Mouse (Mus musculus) liver, embryonic 14.5 days (tissue): ENCODE measurements at regions not wholly inside any gene's neighbourhood (a gene's known extent, or its start where the extent isn't known, plus 50 kb on each side); places are given as distances from the start of the nearest gene placed in this dataset.

Source experiments
- ATAC-seq: fragments of 200-750 bp; cut with Nextera tagmentation; 2 replicates; pipeline ENCODE4 v1.8.0; 2017; ENCODE audit warnings: moderate number of reproducible peaks, mild to moderate bottlenecking, moderate library complexity; ENCODE audit not compliant: insufficient read depth
- DNase-seq, 3 experiments: peaks; one replicate each; pipeline ENCODE4 v3.0.0-alpha.2; 2012 to 2013; ENCODE audit warnings: low read depth in 3 of 3, low spot score in 3 of 3
- H3K27ac ChIP-seq: fragments of 300-500 bp; sonication (generic); 2 replicates; pipeline ENCODE4 v1.5.1; 2014; ENCODE audit warnings: moderate library complexity, mild to moderate bottlenecking, control low read depth, inconsistent platforms
- H3K27me3 ChIP-seq: fragments of 300-500 bp; sonication (generic); 2 replicates; pipeline ENCODE4 v1.6.1; 2014; ENCODE audit warnings: mild to moderate bottlenecking, low read length, moderate library complexity; ENCODE audit not compliant: control insufficient read depth, insufficient read depth
- H3K36me3 ChIP-seq: fragments of 300-500 bp; sonication (generic); replicated peaks from 2 replicates; pipeline ENCODE4 v1.6.1; 2014; ENCODE audit warnings: low read depth; ENCODE audit not compliant: control insufficient read depth, insufficient read depth
- H3K4me1 ChIP-seq, 2 experiments: fragments of 200-500 bp in 1 of 2; fragments of 300-500 bp in 1 of 2; sonication (generic) in 1 of 2; replicated peaks; 2 replicates each; pipeline ENCODE4 v1.6.1; 2012 to 2014; ENCODE audit warnings: antibody characterized with exemption in 1 of 2, inconsistent platforms in 1 of 2, low read length in 1 of 2; ENCODE audit not compliant: control insufficient read depth in 2 of 2, insufficient read depth in 2 of 2
- H3K4me2 ChIP-seq: fragments of 300-500 bp; sonication (generic); 2 replicates; pipeline ENCODE4 v1.6.1; 2014; ENCODE audit warnings: low read depth, mild to moderate bottlenecking, control low read depth, moderate library complexity
- H3K4me3 ChIP-seq, 2 experiments: fragments of 200-500 bp in 1 of 2; fragments of 300-500 bp in 1 of 2; sonication (generic) in 1 of 2; 2 replicates each; pipeline ENCODE4 v1.5.1; 2012 to 2014; ENCODE audit warnings: low read depth in 2 of 2, low read length in 2 of 2, mild to moderate bottlenecking in 2 of 2, control low read depth in 1 of 2, inconsistent platforms in 1 of 2, moderate library complexity in 1 of 2; ENCODE audit not compliant: insufficient read depth in 1 of 2
- H3K9ac ChIP-seq: fragments of 300-500 bp; sonication (generic); replicated peaks from 2 replicates; pipeline ENCODE4 v1.6.1; 2014; ENCODE audit warnings: mild to moderate bottlenecking, control low read depth, moderate library complexity
- H3K9me3 ChIP-seq: fragments of 300-500 bp; sonication (generic); 2 replicates; pipeline ENCODE4 v1.6.1; 2016; ENCODE audit warnings: low read length, mixed read lengths; ENCODE audit not compliant: control insufficient read depth
- CTCF ChIP-seq: IDR thresholded peaks from 2 replicates; pipeline ENCODE4 v1.5.1; 2016; ENCODE audit warnings: antibody characterized with exemption, low read depth, control low read depth
- EP300 ChIP-seq: IDR thresholded peaks from 2 replicates; pipeline ENCODE4 v1.6.1; 2016; ENCODE audit warnings: antibody characterized with exemption, low read depth
- WGBS: fragments of 180-500 bp; shearing (Covaris S2); extraction: QIAGEN DNeasy Blood & Tissue Kit; methylation state at CpG from one replicate; pipeline ENCODE4 v1.1.7; 2014; ENCODE audit not compliant: insufficient replicate concordance; 5-methylcytosine and 5-hydroxymethylcytosine counted together

DNA sequence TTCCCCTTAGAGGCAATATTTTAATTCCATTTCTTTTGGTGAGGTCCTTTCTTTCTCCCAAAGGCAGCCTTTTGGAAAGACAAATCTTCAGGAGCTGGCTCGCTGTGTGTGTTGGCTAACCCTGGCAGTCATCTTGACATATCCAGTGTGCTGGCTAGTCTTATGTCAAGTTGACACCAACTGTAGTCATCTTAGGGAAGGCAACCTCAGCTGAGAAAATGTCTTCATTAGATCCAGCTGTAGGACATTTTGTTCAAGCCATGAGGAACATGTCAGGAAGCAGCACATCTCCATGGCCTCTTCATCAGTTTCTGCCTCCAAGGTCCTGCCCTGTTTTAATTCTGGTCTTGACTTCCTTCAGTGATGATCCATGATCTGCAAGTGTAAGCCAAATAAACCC is 192.1 kb upstream of the Tle4 start:
- WGBS, result 66% methylated on average over 1 of the region's 1 CpGs
- ATAC-seq, result no peak
- Histone ChIP-seq H3K9ac (no peak overlapping the region), H3K9me3 (no peaks in the 10 kb centered on the region), H3K4me2 (no peak overlapping the region), H3K4me1 (no peaks in the 10 kb centered on the region), H3K36me3 (no peaks in the 10 kb centered on the region), H3K27me3 (no peaks in the 10 kb centered on the region), H3K4me3 (no peak overlapping the region), H3K27ac (no peak overlapping the region)
- TF ChIP-seq CTCF, result no peak
- TF ChIP-seq EP300, result no peak
- no peak for DNase-seq

DNA sequence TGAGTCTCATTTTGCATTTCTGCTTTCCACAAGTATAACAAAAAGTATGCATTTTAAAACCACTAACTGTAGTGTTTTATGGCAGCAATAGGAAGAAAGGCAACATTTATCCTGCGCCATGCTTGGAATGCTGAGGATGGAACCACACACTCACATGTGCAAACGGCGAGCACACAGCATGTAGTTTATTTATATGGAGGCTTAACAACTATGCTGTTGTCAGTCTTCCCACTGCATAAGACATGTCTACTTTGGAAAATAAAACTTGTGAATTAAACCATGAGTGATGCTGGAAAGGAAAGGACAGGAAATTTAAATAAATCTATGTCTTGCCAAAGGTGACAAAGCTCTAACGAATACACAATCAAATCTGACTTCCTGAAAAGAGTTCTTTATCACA is 190.8 kb upstream of the Tle4 start:
- H3K36me3 ChIP-seq, result no peaks in the 10 kb centered on the region
- TF ChIP-seq CTCF (no peak), EP300 (no peak)
- no peaks in the 10 kb centered on the region for H3K9me3 ChIP-seq
- ATAC-seq (no peak), DNase-seq (no peak)
- no peak overlapping the region for H3K4me3 ChIP-seq
- WGBS, result 65% methylated on average over 4 of the region's 4 CpGs
- no peaks in the 10 kb centered on the region for H3K27me3 ChIP-seq
- no peak overlapping the region for H3K27ac ChIP-seq
- no peak overlapping the region for H3K4me2 ChIP-seq
- H3K4me1 ChIP-seq, result no peaks in the 10 kb centered on the region
- no peak overlapping the region for H3K9ac ChIP-seq

DNA sequence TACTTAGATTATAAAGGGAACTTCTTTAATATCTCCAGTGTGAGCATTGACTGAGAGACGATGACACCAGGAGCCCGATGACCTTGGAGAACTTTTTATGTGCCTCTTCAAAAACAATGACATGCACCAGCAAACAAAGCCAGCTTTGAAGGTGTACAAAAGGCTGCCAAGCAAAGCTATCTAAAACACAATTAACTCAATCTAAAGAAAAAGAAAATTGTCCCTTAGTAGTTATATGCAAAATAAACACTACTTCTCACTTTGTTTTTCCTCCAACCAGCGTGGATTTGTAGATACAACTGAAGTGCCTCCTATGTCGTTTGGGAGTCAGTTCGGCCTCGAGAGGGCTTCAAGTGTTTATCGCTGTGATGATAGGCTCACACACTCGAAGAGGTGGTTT is 189.0 kb upstream of the Tle4 start:
- no peak for TF ChIP-seq EP300
- H3K27me3 ChIP-seq, result no peaks in the 10 kb centered on the region
- ATAC-seq (no peak), DNase-seq (no peak)
- H3K27ac ChIP-seq, result no peak overlapping the region
- no peak overlapping the region for H3K9ac ChIP-seq
- no peaks in the 10 kb centered on the region for H3K9me3 ChIP-seq
- no peak overlapping the region for H3K4me3 ChIP-seq
- WGBS, result 67% methylated on average over 8 of the region's 8 CpGs
- no peaks in the 10 kb centered on the region for H3K36me3 ChIP-seq
- H3K4me2 ChIP-seq, result no peak overlapping the region
- no peaks in the 10 kb centered on the region for H3K4me1 ChIP-seq

DNA sequence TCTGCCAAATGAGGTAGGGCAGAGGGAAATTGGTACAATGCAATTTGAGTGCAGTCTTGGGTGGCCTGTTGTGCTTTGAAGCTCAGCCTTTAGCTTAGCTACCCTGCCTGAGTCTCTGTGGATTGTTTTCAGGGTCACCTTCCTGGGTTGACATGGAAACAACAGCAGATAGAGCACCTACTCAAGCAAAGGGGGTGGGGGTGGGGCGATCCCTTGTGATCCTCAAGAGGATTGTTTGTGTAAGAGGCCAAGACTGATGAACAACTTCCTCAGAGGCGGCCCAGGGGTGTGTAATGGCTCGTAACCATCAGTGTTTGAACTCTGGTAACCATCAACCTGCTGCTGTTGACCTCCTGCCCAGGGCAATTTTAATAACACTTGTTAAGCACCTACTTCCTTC is 187.8 kb upstream of the Tle4 start:
- Histone ChIP-seq H3K36me3 (no peaks in the 10 kb centered on the region), H3K27me3 (no peaks in the 10 kb centered on the region), H3K9me3 (no peaks in the 10 kb centered on the region), H3K4me1 (no peaks in the 10 kb centered on the region), H3K27ac (no peak overlapping the region), H3K4me3 (no peak overlapping the region), H3K9ac (no peak overlapping the region), H3K4me2 (no peak overlapping the region)
- ATAC-seq (no peak), DNase-seq (no peak)
- no peak for TF ChIP-seq CTCF
- no peak for TF ChIP-seq EP300
- WGBS, result 25% methylated on average over 3 of the region's 3 CpGs

DNA sequence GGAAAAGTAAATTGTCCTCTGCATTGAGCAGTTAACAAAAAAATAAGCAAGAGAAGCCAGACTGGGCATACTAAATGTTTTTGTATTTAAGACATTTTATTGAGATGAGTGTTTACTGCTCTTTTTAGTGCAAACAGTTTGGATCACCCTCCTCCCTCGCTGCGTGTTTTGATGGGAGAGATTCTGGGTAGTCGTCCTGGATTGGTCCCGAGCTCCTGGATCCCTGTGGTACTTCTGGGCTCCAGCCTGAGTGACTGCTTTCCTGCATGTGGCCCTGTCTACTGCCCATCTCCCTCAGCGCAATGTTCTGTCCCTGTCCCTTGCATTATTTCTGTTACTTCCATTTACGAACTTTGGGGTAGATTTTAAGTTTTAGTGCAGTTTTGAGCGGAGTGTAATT is 179.9 kb upstream of the Tle4 start:
- H3K27me3 ChIP-seq, result no peaks in the 10 kb centered on the region
- no peak overlapping the region for H3K4me2 ChIP-seq
- DNase-seq, result no peak
- no peak overlapping the region for H3K4me3 ChIP-seq
- ATAC-seq, result no peak
- H3K9ac ChIP-seq, result no peak overlapping the region
- WGBS, result 31% methylated on average over 7 of the region's 7 CpGs
- H3K36me3 ChIP-seq, result no peaks in the 10 kb centered on the region
- no peaks in the 10 kb centered on the region for H3K4me1 ChIP-seq
- H3K9me3 ChIP-seq, result no peaks in the 10 kb centered on the region
- no peak for TF ChIP-seq EP300
- no peak for TF ChIP-seq CTCF
- no peak overlapping the region for H3K27ac ChIP-seq

DNA sequence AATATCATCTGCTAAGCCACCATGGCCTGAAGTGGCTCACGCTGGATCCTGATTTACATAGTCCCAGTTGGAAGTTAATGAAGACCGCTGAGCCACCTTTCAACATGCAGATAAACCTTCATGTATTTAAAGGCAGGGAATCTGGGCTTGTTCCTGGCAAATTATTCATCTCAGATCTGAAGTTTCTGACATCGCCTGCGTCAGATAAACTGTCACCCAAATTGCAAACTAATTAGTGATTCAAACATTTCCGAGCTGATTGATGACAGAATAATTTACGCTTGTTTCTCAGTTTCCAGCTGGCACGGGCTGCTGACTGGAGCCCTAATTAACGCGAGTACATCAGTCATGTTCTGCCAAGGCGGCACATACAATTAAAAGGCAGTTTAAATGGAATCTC is 179.3 kb upstream of the Tle4 start:
- Histone ChIP-seq H3K27ac (no peak overlapping the region), H3K4me2 (no peak overlapping the region), H3K4me1 (no peaks in the 10 kb centered on the region), H3K27me3 (no peaks in the 10 kb centered on the region), H3K4me3 (no peak overlapping the region), H3K9ac (no peak overlapping the region), H3K9me3 (no peaks in the 10 kb centered on the region), H3K36me3 (no peaks in the 10 kb centered on the region)
- no peak for DNase-seq
- no peak for TF ChIP-seq EP300
- no peak for TF ChIP-seq CTCF
- ATAC-seq, result no peak
- 13% methylated on average over 10 of the region's 10 CpGs for WGBS
